Mouse (Mus musculus): ENCODE measurements around the gene Pdia6.

- TF ChIP-seq POLR2A (IDR thresholded peaks at IDR 0.05; ENCODE audit: low read depth, low read length), result no peak
- no peak for TF ChIP-seq CTCF (IDR thresholded peaks at IDR 0.05; ENCODE audit: extremely low read depth, insufficient read length, insufficient replicate concordance, low read depth, low read length)
Observed at GRCm38 (mm10) chr12:17230581-17230980, 35.8 kb upstream of the Pdia6 start.

All from small intestine, adult 2 months (tissue).